Mouse (Mus musculus) forebrain, postnatal 0 days (tissue): ENCODE measurements around the gene Tmem45a2. TPM values are rescaled to one million over a fixed set of nuclear protein-coding genes. Genes with fewer than 3 reads are reported as not detected.
A peak's percentile ranks its signal among the peaks of the same experiment; 100 is the strongest.

Experiments
- ATAC-seq: fragments of 200-750 bp; cut with Nextera tagmentation; 2 replicates; pipeline ENCODE4 v1.8.0; 2017; ENCODE audit warnings: mild to moderate bottlenecking, moderate library complexity
- DNase-seq: peaks from one replicate; pipeline ENCODE4 v3.0.0-alpha.2; 2015
- H3K27ac ChIP-seq: fragments of 300-500 bp; sonication (generic); 2 replicates; pipeline ENCODE4 v1.5.1; 2014; ENCODE audit warnings: low read depth, mild to moderate bottlenecking, antibody characterized with exemption, low read length, moderate library complexity, mixed read lengths
- H3K27me3 ChIP-seq: fragments of 300-500 bp; sonication (generic); 2 replicates; pipeline ENCODE4 v1.6.1; 2014; ENCODE audit warnings: mild to moderate bottlenecking, low read length, mixed read lengths; ENCODE audit not compliant: insufficient read depth
- H3K36me3 ChIP-seq: fragments of 300-500 bp; sonication (generic); 2 replicates; pipeline ENCODE4 v1.6.1; 2014; ENCODE audit warnings: mild to moderate bottlenecking, moderate library complexity; ENCODE audit not compliant: insufficient read depth
- H3K4me1 ChIP-seq: fragments of 300-500 bp; sonication (generic); 2 replicates; pipeline ENCODE4 v1.6.1; 2014; ENCODE audit warnings: antibody characterized with exemption; ENCODE audit not compliant: insufficient read depth
- H3K4me2 ChIP-seq: fragments of 300-500 bp; sonication (generic); 2 replicates; pipeline ENCODE4 v1.6.1; 2014; ENCODE audit warnings: low read depth, mild to moderate bottlenecking, moderate library complexity
- H3K4me3 ChIP-seq: fragments of 300-500 bp; sonication (generic); 2 replicates; pipeline ENCODE4 v1.5.1; 2014; ENCODE audit warnings: low read depth, low read length, mixed read lengths
- H3K9ac ChIP-seq: fragments of 300-500 bp; sonication (generic); 2 replicates; pipeline ENCODE4 v1.6.1; 2014; ENCODE audit warnings: mild to moderate bottlenecking
- H3K9me3 ChIP-seq: fragments of 300-500 bp; sonication (generic); 2 replicates; pipeline ENCODE4 v1.6.1; 2016; ENCODE audit warnings: low read length
- CTCF ChIP-seq: sonication (generic); IDR thresholded peaks from 2 replicates; pipeline ENCODE4 v1.5.1; 2016; ENCODE audit warnings: antibody characterized with exemption, control low read depth, low read depth
- WGBS: fragments of 180-500 bp; shearing (Covaris S2); extraction: QIAGEN DNeasy Blood & Tissue Kit; methylation state at CpG from one replicate; pipeline ENCODE4 v1.1.7; 2014; 5-methylcytosine and 5-hydroxymethylcytosine counted together
- polyA plus RNA-seq: library from polyadenylated mRNA; unstranded; fragments of >200 nt; fragmentation: Nextera tagmentation; extraction: Ambion mirVana; gene quantifications from 2 replicates; pipeline ENCODE4 v1.2.1, GENCODE M21; 2015
- total RNA-seq: library from RNA; depleted of rRNA; stranded (reverse); fragments of >200 nt; gene quantifications from 2 replicates; pipeline ENCODE4 v1.2.3, GENCODE M21; 2014

Tmem45a2 gene
- total and polyA plus RNA-seq, 2 experiments from 2014 or later: 0.05 TPM; not detected in 1

- Histone ChIP-seq H3K36me3 (no peaks in the 10 kb centered on the region), H3K4me1 (no peaks in the 10 kb centered on the region), H3K9me3 (no peaks in the 10 kb centered on the region), H3K4me2 (no peak overlapping the region), H3K9ac (no peak overlapping the region), H3K27me3 (no peaks in the 10 kb centered on the region), H3K27ac (no peak overlapping the region), H3K4me3 (no peak overlapping the region)
- no peak for ATAC-seq
- WGBS: 72% methylated on average over 7 of the region's 7 CpGs
- no peak for TF ChIP-seq CTCF
- no peak for DNase-seq
Measured at GRCm38 (mm10) chr16:57098468-57099144, 27.4 kb upstream of the Tmem45a2 start.

GRCm38 (mm10) chr16:57092911-57093605, 21.9 kb upstream of the Tmem45a2 start:
- no peak overlapping the region for H3K4me3 ChIP-seq
- H3K9me3 ChIP-seq: no peaks in the 10 kb centered on the region
- 72% methylated on average over 6 of the region's 6 CpGs for WGBS
- ATAC-seq (no peak), DNase-seq (no peak)
- H3K4me2 ChIP-seq: no peak overlapping the region
- H3K36me3 ChIP-seq: no peaks in the 10 kb centered on the region
- no peak overlapping the region for H3K27ac ChIP-seq
- H3K4me1 ChIP-seq: no peaks in the 10 kb centered on the region
- TF ChIP-seq CTCF: no peak
- no peaks in the 10 kb centered on the region for H3K27me3 ChIP-seq
- no peak overlapping the region for H3K9ac ChIP-seq

- Histone ChIP-seq H3K36me3 (no peaks in the 10 kb centered on the region), H3K4me3 (no peak overlapping the region), H3K9ac (no peak overlapping the region), H3K27me3 (no peaks in the 10 kb centered on the region), H3K4me2 (no peak overlapping the region), H3K9me3 (no peaks in the 10 kb centered on the region), H3K27ac (no peak overlapping the region), H3K4me1 (no peaks in the 10 kb centered on the region)
- WGBS: 45% methylated on average over 4 of the region's 4 CpGs
- DNase-seq (peak; percentile 77), ATAC-seq (peak; percentile 86)
- peak; percentile 76 for TF ChIP-seq CTCF
Measured at GRCm38 (mm10) chr16:57092460-57092859, 21.3 kb upstream of the Tmem45a2 start.

- H3K36me3 ChIP-seq: no peaks in the 10 kb centered on the region
- ATAC-seq: no peak
- DNase-seq: no peak
- H3K27ac ChIP-seq: no peak overlapping the region
- no peak overlapping the region for H3K4me3 ChIP-seq
- H3K4me2 ChIP-seq: no peak overlapping the region
- WGBS: 85% methylated on average over 4 of the region's 4 CpGs
- TF ChIP-seq CTCF: no peak
- no peaks in the 10 kb centered on the region for H3K9me3 ChIP-seq
- no peak overlapping the region for H3K9ac ChIP-seq
- H3K4me1 ChIP-seq: no peaks in the 10 kb centered on the region
- no peaks in the 10 kb centered on the region for H3K27me3 ChIP-seq
Measured at GRCm38 (mm10) chr16:57079577-57079976, 8.4 kb upstream of the Tmem45a2 start.

- Histone ChIP-seq H3K9ac (no peak overlapping the region), H3K27ac (no peak overlapping the region), H3K36me3 (no peaks in the 10 kb centered on the region), H3K27me3 (no peaks in the 10 kb centered on the region), H3K4me1 (no peaks in the 10 kb centered on the region), H3K9me3 (no peaks in the 10 kb centered on the region), H3K4me3 (no peak overlapping the region), H3K4me2 (no peak overlapping the region)
- no peak for TF ChIP-seq CTCF
- 68% methylated on average over 7 of the region's 7 CpGs for WGBS
- DNase-seq (no peak), ATAC-seq (no peak)
Measured at GRCm38 (mm10) chr16:57075986-57076385, 4.8 kb upstream of the Tmem45a2 start.

GRCm38 (mm10) chr16:57062045-57062444, 9.1 kb downstream of the Tmem45a2 start:
- Histone ChIP-seq H3K4me2 (no peak overlapping the region), H3K27me3 (no peaks in the 10 kb centered on the region), H3K4me1 (no peaks in the 10 kb centered on the region), H3K36me3 (no peaks in the 10 kb centered on the region), H3K9me3 (no peaks in the 10 kb centered on the region), H3K27ac (no peak overlapping the region), H3K4me3 (no peak overlapping the region), H3K9ac (no peak overlapping the region)
- WGBS: 91% methylated on average over 3 of the region's 3 CpGs
- no peak for TF ChIP-seq CTCF
- DNase-seq (no peak), ATAC-seq (no peak)

- no peaks in the 10 kb centered on the region for H3K36me3 ChIP-seq
- no peak overlapping the region for H3K27ac ChIP-seq
- H3K27me3 ChIP-seq: no peaks in the 10 kb centered on the region
- WGBS: 90% methylated on average over 4 of the region's 4 CpGs
- no peak overlapping the region for H3K4me2 ChIP-seq
- no peak overlapping the region for H3K4me3 ChIP-seq
- ATAC-seq: no peak
- DNase-seq: no peak
- no peak for TF ChIP-seq CTCF
- no peaks in the 10 kb centered on the region for H3K4me1 ChIP-seq
- H3K9me3 ChIP-seq: no peaks in the 10 kb centered on the region
- H3K9ac ChIP-seq: no peak overlapping the region
Measured at GRCm38 (mm10) chr16:57056995-57057394, 14.2 kb downstream of the Tmem45a2 start.
